Mouse (Mus musculus) liver, embryonic 14.5 days (tissue): ENCODE measurements around the gene Maml2. TPM values are rescaled to one million over a fixed set of nuclear protein-coding genes. Genes with fewer than 3 reads are reported as not detected.

Experiments used
- ATAC-seq: fragments of 200-750 bp; cut with Nextera tagmentation; 2 replicates; pipeline ENCODE4 v1.8.0; 2017; ENCODE audit warnings: moderate number of reproducible peaks, mild to moderate bottlenecking, moderate library complexity; ENCODE audit not compliant: insufficient read depth
- DNase-seq, 3 experiments: peaks; one replicate each; pipeline ENCODE4 v3.0.0-alpha.2; 2012 to 2013; ENCODE audit warnings: low read depth in 3 of 3, low spot score in 3 of 3
- H3K27ac ChIP-seq: fragments of 300-500 bp; sonication (generic); 2 replicates; pipeline ENCODE4 v1.5.1; 2014; ENCODE audit warnings: moderate library complexity, mild to moderate bottlenecking, control low read depth, inconsistent platforms
- H3K27me3 ChIP-seq: fragments of 300-500 bp; sonication (generic); 2 replicates; pipeline ENCODE4 v1.6.1; 2014; ENCODE audit warnings: mild to moderate bottlenecking, low read length, moderate library complexity; ENCODE audit not compliant: control insufficient read depth, insufficient read depth
- H3K36me3 ChIP-seq: fragments of 300-500 bp; sonication (generic); replicated peaks from 2 replicates; pipeline ENCODE4 v1.6.1; 2014; ENCODE audit warnings: low read depth; ENCODE audit not compliant: control insufficient read depth, insufficient read depth
- H3K4me1 ChIP-seq, 2 experiments: fragments of 200-500 bp in 1 of 2; fragments of 300-500 bp in 1 of 2; sonication (generic) in 1 of 2; replicated peaks; 2 replicates each; pipeline ENCODE4 v1.6.1; 2012 to 2014; ENCODE audit warnings: antibody characterized with exemption in 1 of 2, inconsistent platforms in 1 of 2, low read length in 1 of 2; ENCODE audit not compliant: control insufficient read depth in 2 of 2, insufficient read depth in 2 of 2
- H3K4me2 ChIP-seq: fragments of 300-500 bp; sonication (generic); 2 replicates; pipeline ENCODE4 v1.6.1; 2014; ENCODE audit warnings: low read depth, mild to moderate bottlenecking, control low read depth, moderate library complexity
- H3K4me3 ChIP-seq, 2 experiments: fragments of 200-500 bp in 1 of 2; fragments of 300-500 bp in 1 of 2; sonication (generic) in 1 of 2; 2 replicates each; pipeline ENCODE4 v1.5.1; 2012 to 2014; ENCODE audit warnings: low read depth in 2 of 2, low read length in 2 of 2, mild to moderate bottlenecking in 2 of 2, control low read depth in 1 of 2, inconsistent platforms in 1 of 2, moderate library complexity in 1 of 2; ENCODE audit not compliant: insufficient read depth in 1 of 2
- H3K9ac ChIP-seq: fragments of 300-500 bp; sonication (generic); replicated peaks from 2 replicates; pipeline ENCODE4 v1.6.1; 2014; ENCODE audit warnings: mild to moderate bottlenecking, control low read depth, moderate library complexity
- H3K9me3 ChIP-seq: fragments of 300-500 bp; sonication (generic); 2 replicates; pipeline ENCODE4 v1.6.1; 2016; ENCODE audit warnings: low read length, mixed read lengths; ENCODE audit not compliant: control insufficient read depth
- CTCF ChIP-seq: IDR thresholded peaks from 2 replicates; pipeline ENCODE4 v1.5.1; 2016; ENCODE audit warnings: antibody characterized with exemption, low read depth, control low read depth
- EP300 ChIP-seq: IDR thresholded peaks from 2 replicates; pipeline ENCODE4 v1.6.1; 2016; ENCODE audit warnings: antibody characterized with exemption, low read depth
- WGBS: fragments of 180-500 bp; shearing (Covaris S2); extraction: QIAGEN DNeasy Blood & Tissue Kit; methylation state at CpG from one replicate; pipeline ENCODE4 v1.1.7; 2014; ENCODE audit not compliant: insufficient replicate concordance; 5-methylcytosine and 5-hydroxymethylcytosine counted together
- polyA plus RNA-seq, 2 experiments: library from polyadenylated mRNA; depleted of rRNA in 1 of 2; stranded (reverse) in 1 of 2; unstranded in 1 of 2; fragments of >200 nt; fragmentation: Nextera tagmentation in 1 of 2; extraction: Ambion mirVana in 1 of 2; gene quantifications; 2 replicates each; pipeline versions ENCODE4 v1.2.1 to v1.2.3; 2012 to 2014

The Maml2 gene
- polyA plus RNA-seq, 2 experiments = 0.65 to 0.66 TPM

DNA sequence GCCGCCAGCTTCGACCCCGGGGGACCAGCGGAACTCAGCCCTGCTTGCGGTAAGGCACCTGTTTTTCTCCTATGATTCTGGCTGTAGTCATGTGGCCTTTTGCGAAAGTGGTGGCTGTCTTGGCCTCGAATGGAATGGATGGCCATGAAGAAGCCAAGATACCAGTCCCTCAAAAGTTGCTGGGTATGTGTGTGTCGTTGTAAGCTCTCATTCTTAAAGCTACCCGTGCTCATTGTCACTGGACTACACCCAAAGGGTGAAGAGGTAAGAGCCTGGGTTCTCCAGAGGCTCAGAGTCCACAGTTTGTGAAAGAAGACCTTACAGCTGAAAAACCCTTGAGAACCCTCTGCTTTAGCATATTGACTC, 739 bp downstream of the Maml2 start:
- Histone ChIP-seq H3K4me2 (peak overlapping the region; percentile 76), H3K27me3 (no peaks in the 10 kb centered on the region), H3K4me1 (peaks cover 0 to 11% of the 10 kb centered on the region in 2 experiments; a peak in 3 of 4 replicates), H3K36me3 (no peaks in the 10 kb centered on the region), H3K9ac (no peak overlapping the region; the same call in 1 of the 2 replicates), H3K9me3 (no peaks in the 10 kb centered on the region), H3K27ac (no peak overlapping the region), H3K4me3 (peak overlapping the region; percentile 64 to 70; a peak in 3 of 4 replicates)
- TF ChIP-seq EP300 (no peak), CTCF (no peak)
- no peak for ATAC-seq
- 6% methylated on average over 9 of the region's 9 CpGs for WGBS
- DNase-seq = peak in 1 of 3 experiments; percentile 7

DNA sequence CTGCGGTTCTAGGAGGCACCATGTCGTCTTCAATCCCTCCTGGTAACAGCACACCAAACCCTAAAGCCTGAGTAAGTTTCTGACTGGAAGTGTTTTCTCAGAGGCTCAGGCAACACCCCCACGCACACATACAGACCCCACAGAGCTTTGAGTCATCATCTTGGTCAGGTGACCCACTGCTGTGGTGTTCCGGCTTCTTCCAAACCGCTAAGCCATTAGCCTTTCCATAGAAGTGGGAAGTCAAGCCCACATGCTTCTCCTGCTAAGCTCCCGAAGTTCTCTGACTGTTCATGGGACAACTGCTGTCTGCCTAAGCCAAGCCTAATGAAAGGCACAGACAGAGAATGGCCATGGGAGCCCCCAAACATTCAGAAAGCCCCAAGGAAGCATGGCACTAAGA, 1.4 kb downstream of the Maml2 start:
- H3K4me1 ChIP-seq = peaks cover 0 to 11% of the 10 kb centered on the region in 2 experiments; a peak in 3 of 4 replicates
- H3K4me3 ChIP-seq = no peak overlapping the region
- no peak for TF ChIP-seq CTCF
- TF ChIP-seq EP300 = no peak
- H3K4me2 ChIP-seq = no peak overlapping the region
- H3K36me3 ChIP-seq = no peaks in the 10 kb centered on the region
- DNase-seq (no peak), ATAC-seq (no peak)
- WGBS = 79% methylated on average over 6 of the region's 6 CpGs
- no peak overlapping the region for H3K9ac ChIP-seq
- H3K27me3 ChIP-seq = no peaks in the 10 kb centered on the region
- no peaks in the 10 kb centered on the region for H3K9me3 ChIP-seq
- H3K27ac ChIP-seq = no peak overlapping the region

DNA sequence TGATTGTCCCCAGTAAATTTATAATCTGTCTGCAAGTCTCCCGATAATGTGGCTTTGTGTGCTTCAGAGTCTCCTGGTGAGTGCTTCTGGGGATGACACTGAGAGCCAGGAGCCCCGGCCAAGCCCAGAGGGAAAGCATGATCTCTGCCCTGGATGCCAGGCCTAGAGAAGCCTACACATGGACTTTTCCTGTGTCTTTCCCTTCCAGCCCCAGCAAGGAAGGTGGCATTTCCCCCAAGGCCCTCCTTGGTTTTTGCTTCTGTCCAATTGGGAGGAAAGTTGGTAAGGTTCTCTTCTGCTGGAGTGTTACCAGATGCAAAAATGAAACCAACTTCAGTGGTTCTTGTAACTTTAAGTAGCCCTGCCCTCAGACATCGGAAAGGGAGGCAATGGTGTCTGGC, 2.3 kb downstream of the Maml2 start:
- no peak overlapping the region for H3K9ac ChIP-seq
- DNase-seq = no peak

DNA sequence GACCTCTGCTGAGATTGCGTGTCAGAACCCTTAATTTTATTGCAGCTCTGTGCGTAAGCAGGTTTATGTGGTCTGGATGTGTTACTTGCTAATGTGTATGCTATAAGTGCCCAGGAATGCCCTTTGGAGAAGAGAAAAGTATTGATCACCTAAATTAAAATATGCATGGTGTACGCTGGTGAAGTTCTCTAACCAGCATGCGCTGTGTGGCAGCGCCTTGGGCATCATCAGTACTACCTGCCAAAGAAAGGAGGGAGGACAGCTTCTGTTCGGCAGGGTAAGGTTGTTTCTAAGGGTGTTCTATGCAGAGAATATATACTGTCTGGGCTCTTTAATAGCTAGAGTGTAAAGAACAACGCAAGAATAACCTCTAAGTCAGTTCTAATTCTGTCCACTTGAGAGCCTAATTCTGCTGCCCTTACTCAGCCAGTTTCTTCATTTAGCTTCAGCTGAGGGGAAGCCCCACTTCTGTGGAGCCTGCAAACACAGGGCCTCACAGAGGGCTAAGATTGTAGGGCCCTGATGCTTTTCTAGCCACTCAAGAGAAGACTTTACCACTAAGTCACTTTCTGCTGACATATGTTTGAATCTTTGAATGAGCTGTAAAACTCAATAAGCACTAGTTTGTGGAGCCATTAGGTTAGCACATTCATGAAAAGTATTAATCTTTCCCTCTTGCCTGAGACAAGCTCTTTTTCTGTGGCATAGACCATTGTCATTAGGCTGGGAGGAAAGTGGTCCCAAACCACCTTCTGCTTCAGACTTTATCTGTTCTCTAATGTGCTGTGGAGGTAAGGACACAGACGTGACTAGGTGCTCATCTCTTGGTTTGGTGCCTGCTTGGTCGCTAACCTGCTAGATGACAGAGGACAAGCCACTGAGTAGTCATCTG, 3.4 kb downstream of the Maml2 start:
- TF ChIP-seq CTCF (no peak), EP300 (no peak)
- Histone ChIP-seq H3K27me3 (no peaks in the 10 kb centered on the region), H3K4me3 (no peak overlapping the region), H3K4me1 (peaks cover 0 to 9% of the 10 kb centered on the region in 2 experiments; a peak in 3 of 4 replicates), H3K27ac (no peak overlapping the region), H3K9ac (no peak overlapping the region), H3K9me3 (no peaks in the 10 kb centered on the region), H3K4me2 (no peak overlapping the region), H3K36me3 (no peaks in the 10 kb centered on the region)
- no peak for ATAC-seq
- 79% methylated on average over 9 of the region's 9 CpGs for WGBS
- DNase-seq = no peak

More for the DNA sequence above, 2.3 kb downstream of the Maml2 start:
- 65% methylated on average over 3 of the region's 3 CpGs for WGBS
- TF ChIP-seq EP300 (no peak), CTCF (no peak)
- Histone ChIP-seq H3K36me3 (no peaks in the 10 kb centered on the region), H3K4me2 (no peak overlapping the region; the same call in 1 of the 2 replicates), H3K4me3 (no peak overlapping the region), H3K27me3 (no peaks in the 10 kb centered on the region), H3K9me3 (no peaks in the 10 kb centered on the region), H3K4me1 (peaks cover 0 to 11% of the 10 kb centered on the region in 2 experiments; a peak in 3 of 4 replicates), H3K27ac (no peak overlapping the region)
- no peak for ATAC-seq

DNA sequence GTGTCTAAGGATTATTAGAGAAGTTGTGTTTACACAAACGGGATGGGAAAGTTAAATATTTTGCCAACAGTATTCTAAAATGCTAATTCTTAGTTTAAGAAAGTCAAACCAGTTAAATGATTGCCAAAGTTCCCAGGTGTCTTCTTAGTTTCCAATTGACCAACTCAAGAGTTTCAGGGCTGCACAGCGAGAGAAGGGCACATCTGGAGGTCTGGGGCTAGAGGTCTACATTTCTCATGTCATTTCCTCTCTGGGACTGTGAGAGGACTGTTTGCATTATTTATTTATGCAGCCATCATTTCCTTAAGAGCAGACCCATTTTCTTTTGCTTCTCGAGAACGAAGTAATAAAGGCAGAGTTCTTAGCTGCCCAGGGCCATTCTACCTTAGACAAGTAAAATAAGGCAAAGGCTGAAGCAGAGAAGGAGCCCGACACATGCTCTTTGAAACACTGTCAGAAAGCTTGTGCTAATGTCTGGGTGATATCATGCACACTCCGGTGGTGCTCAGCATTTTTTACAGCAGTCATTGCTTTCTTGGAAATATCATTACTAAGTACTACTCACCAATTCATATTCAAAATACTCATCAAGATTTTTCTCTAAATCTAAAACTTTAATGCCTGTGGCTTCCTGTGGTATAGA, 4.5 kb downstream of the Maml2 start:
- H3K4me1 ChIP-seq = peaks cover 0 to 8% of the 10 kb centered on the region in 2 experiments; a peak in 3 of 4 replicates
- 50% methylated on average over 6 of the region's 6 CpGs for WGBS
- no peak for ATAC-seq
- H3K27me3 ChIP-seq = no peaks in the 10 kb centered on the region
- H3K9me3 ChIP-seq = no peaks in the 10 kb centered on the region
- no peak overlapping the region for H3K9ac ChIP-seq
- no peaks in the 10 kb centered on the region for H3K36me3 ChIP-seq
- no peak for TF ChIP-seq EP300
- no peak for TF ChIP-seq CTCF
- no peak overlapping the region for H3K4me3 ChIP-seq
- no peak overlapping the region for H3K4me2 ChIP-seq
- H3K27ac ChIP-seq = no peak overlapping the region
- no peak for DNase-seq
